Mouse (Mus musculus) embryonic facial prominence, embryonic 14.5 days (tissue): Measurements from ENCODE around the gene Ltbp4. TPM values are rescaled to one million over a fixed set of nuclear protein-coding genes. Genes with fewer than 3 reads are reported as not detected.
A peak's percentile ranks its signal among the peaks of the same experiment; 100 is the strongest.

Experiments
- ATAC-seq: fragments of 200-750 bp; cut with Nextera tagmentation; 2 replicates; pipeline ENCODE4 v1.8.0; 2017; ENCODE audit warnings: low read depth, moderate number of reproducible peaks, moderate TSS enrichment
- DNase-seq: peaks from one replicate; pipeline ENCODE4 v3.0.0-alpha.2; 2015; ENCODE audit warnings: low spot score
- H3K27ac ChIP-seq: fragments of 300-500 bp; sonication (generic); replicated peaks from 2 replicates; pipeline ENCODE4 v1.5.1; 2014; ENCODE audit warnings: low read depth, mild to moderate bottlenecking, low read length, moderate library complexity
- H3K27me3 ChIP-seq: fragments of 300-500 bp; sonication (generic); replicated peaks from 2 replicates; pipeline ENCODE4 v1.6.1; 2014; ENCODE audit warnings: low read length; ENCODE audit not compliant: control insufficient read depth, insufficient read depth
- H3K36me3 ChIP-seq: fragments of 300-500 bp; sonication (generic); 2 replicates; pipeline ENCODE4 v1.6.1; 2014; ENCODE audit warnings: low read length, mixed read lengths; ENCODE audit not compliant: control insufficient read depth, insufficient read depth
- H3K4me1 ChIP-seq: fragments of 300-500 bp; sonication (generic); 2 replicates; pipeline ENCODE4 v1.6.1; 2014; ENCODE audit warnings: antibody characterized with exemption, low read length; ENCODE audit not compliant: control insufficient read depth, insufficient read depth
- H3K4me2 ChIP-seq: fragments of 300-500 bp; sonication (generic); 2 replicates; pipeline ENCODE4 v1.6.1; 2014; ENCODE audit warnings: low read depth, mild to moderate bottlenecking, low read length, moderate library complexity, mixed read lengths
- H3K4me3 ChIP-seq: fragments of 300-500 bp; sonication (generic); 2 replicates; pipeline ENCODE4 v1.5.1; 2014; ENCODE audit warnings: low read depth, mild to moderate bottlenecking, low read length
- H3K9ac ChIP-seq: fragments of 300-500 bp; sonication (generic); 2 replicates; pipeline ENCODE4 v1.6.1; 2014; ENCODE audit warnings: low read depth, mild to moderate bottlenecking, low read length, moderate library complexity, mixed read lengths
- H3K9me3 ChIP-seq: fragments of 300-500 bp; sonication (generic); 2 replicates; pipeline ENCODE4 v1.6.1; 2016; ENCODE audit warnings: low read length; ENCODE audit not compliant: control insufficient read depth
- WGBS: fragments of 180-500 bp; shearing (Covaris S2); extraction: QIAGEN DNeasy Blood & Tissue Kit; methylation state at CpG from one replicate; pipeline ENCODE4 v1.1.7; 2014; 5-methylcytosine and 5-hydroxymethylcytosine counted together
- polyA plus RNA-seq: library from polyadenylated mRNA; unstranded; fragments of >200 nt; fragmentation: Nextera tagmentation; extraction: Ambion mirVana; gene quantifications from 2 replicates; pipeline ENCODE4 v1.2.1, GENCODE M21; 2014

Ltbp4 gene
- polyA plus RNA-seq = 74.2 and 74.8 TPM in 2 replicates

GRCm38 (mm10) chr7:27337175-27337853 lies at the start of gene Ltbp4:
Ltbp4 (minus strand) TSS chr7:27337692.
- DNase-seq = peak; percentile 81
- Histone ChIP-seq H3K36me3 (0 out of 2 replicates have a peak, but pooled peaks cover 5% of the 10 kb centered on the region), H3K9ac (peak within 1 kb of the TSS; percentile 38), H3K9me3 (no peaks in the 10 kb centered on the region), H3K27me3 (peaks cover 38% of the 10 kb centered on the region), H3K4me1 (peaks cover 24% of the 10 kb centered on the region), H3K27ac (peak within 1 kb of the TSS; percentile 19), H3K4me3 (peak within 1 kb of the TSS; percentile 40), H3K4me2 (peak within 1 kb of the TSS; percentile 81)
- ATAC-seq = peak; percentile 34
- 1% methylated on average over 34 of the region's 36 CpGs for WGBS

DNA sequence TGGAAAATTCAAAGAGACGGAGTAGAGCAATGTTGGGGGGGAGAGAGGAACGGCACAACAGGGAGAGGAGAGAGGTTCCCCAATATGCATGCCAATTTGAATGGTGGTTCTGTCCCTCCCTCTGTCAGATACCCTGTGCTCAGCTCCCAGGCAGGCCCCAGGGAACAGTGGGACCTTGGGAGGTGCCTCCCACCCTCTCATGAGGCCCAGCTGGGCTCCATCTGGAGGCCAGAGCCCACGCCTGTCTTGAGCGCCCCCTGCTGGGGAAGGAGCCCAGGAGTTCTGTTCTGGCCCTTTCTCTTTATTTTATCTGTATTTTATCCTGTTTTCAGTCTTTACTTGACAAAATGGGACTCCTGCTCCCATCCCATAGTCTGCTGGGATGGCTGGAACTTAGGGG lies 47.2 kb upstream of the Ltbp4 start:
- Histone ChIP-seq H3K9me3 (no peaks in the 10 kb centered on the region), H3K4me3 (no peak overlapping the region), H3K27me3 (no peaks in the 10 kb centered on the region), H3K27ac (no peak overlapping the region), H3K9ac (no peak overlapping the region), H3K4me1 (0 out of 2 replicates have a peak, but pooled peaks cover under 1% of the 10 kb centered on the region), H3K4me2 (no peak overlapping the region), H3K36me3 (no peaks in the 10 kb centered on the region)
- DNase-seq (peak; percentile 56), ATAC-seq (no peak)
- WGBS = 27% methylated on average over 4 of the region's 4 CpGs

DNA sequence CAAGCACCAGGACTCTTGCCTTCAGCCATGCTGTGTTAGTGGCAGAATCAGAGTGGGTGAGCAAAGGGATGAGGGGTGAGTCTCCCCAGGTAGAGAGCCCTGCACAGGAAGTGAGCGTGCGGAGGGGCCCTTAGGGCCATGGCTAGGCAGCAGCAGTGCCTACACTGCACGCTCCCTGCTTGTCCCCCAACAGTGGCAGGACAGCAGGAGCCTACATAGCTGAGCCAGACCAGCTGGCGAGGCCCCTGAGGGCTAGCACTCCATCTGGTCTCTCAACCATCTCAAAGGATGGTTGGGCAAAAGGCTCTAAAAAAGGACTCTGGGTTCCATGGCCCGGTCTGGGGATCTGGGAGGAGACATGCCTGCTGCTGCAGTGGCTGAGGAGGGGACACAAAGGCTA lies 46.6 kb upstream of the Ltbp4 start:
- Histone ChIP-seq H3K4me1 (peaks cover 5% of the 10 kb centered on the region; the same call in 1 of the 2 replicates), H3K27me3 (no peaks in the 10 kb centered on the region), H3K9me3 (no peaks in the 10 kb centered on the region), H3K36me3 (no peaks in the 10 kb centered on the region), H3K9ac (no peak overlapping the region), H3K27ac (no peak overlapping the region), H3K4me2 (no peak overlapping the region), H3K4me3 (no peak overlapping the region)
- DNase-seq (no peak), ATAC-seq (no peak)
- WGBS = 69% methylated on average over 5 of the region's 5 CpGs

DNA sequence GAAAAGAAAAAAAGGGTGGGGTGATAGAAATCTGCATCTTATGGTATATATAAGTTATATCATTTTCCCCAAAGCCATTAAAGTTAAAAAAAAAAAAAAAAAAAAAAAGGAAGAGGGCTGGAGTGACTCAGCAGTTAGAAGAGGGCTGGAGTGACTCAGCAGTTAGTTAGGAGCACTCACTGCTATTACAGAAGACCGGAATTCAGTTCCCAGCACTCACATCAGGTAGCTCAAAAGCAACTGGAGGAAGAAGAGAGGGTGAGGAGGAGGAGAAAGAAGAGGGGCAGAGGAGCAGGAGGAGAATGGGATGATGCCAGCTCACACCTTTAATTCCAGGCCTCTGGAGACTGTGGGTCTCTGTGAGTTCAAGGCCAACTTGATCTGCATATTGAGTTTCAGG lies 45.7 kb upstream of the Ltbp4 start:
- Histone ChIP-seq H3K27me3 (no peaks in the 10 kb centered on the region), H3K27ac (no peak overlapping the region), H3K9me3 (no peaks in the 10 kb centered on the region), H3K4me2 (no peak overlapping the region), H3K4me3 (no peak overlapping the region), H3K4me1 (peaks cover 5% of the 10 kb centered on the region; the same call in 1 of the 2 replicates), H3K36me3 (no peaks in the 10 kb centered on the region), H3K9ac (no peak overlapping the region)
- DNase-seq = no peak
- 75% methylated on average over 1 of the region's 1 CpGs for WGBS
- ATAC-seq = no peak

GRCm38 (mm10) chr7:27381560-27381959 lies 44.1 kb upstream of the Ltbp4 start:
- peaks cover 14% of the 10 kb centered on the region for H3K27me3 ChIP-seq
- H3K9ac ChIP-seq = no peak overlapping the region
- no peak overlapping the region for H3K4me3 ChIP-seq
- H3K36me3 ChIP-seq = no peaks in the 10 kb centered on the region
- 50% methylated on average over 4 of the region's 4 CpGs for WGBS
- peaks cover 5% of the 10 kb centered on the region; the same call in 1 of the 2 replicates for H3K4me1 ChIP-seq
- no peak overlapping the region for H3K27ac ChIP-seq
- H3K4me2 ChIP-seq = no peak overlapping the region
- H3K9me3 ChIP-seq = peaks cover 2% of the 10 kb centered on the region; the same call in 1 of the 2 replicates
- ATAC-seq (no peak), DNase-seq (no peak)

- H3K4me1 ChIP-seq = peaks cover 5% of the 10 kb centered on the region; the same call in 1 of the 2 replicates
- no peak for ATAC-seq
- no peak overlapping the region for H3K4me2 ChIP-seq
- H3K9ac ChIP-seq = no peak overlapping the region
- H3K27me3 ChIP-seq = peaks cover 19% of the 10 kb centered on the region
- no peak overlapping the region for H3K4me3 ChIP-seq
- no peak for DNase-seq
- no peaks in the 10 kb centered on the region for H3K36me3 ChIP-seq
- H3K27ac ChIP-seq = no peak overlapping the region; the same call in 1 of the 2 replicates
- peaks cover 5% of the 10 kb centered on the region; the same call in 1 of the 2 replicates for H3K9me3 ChIP-seq
- 20% methylated on average over 1 of the region's 1 CpGs for WGBS
Measured at GRCm38 (mm10) chr7:27381009-27381408, 43.5 kb upstream of the Ltbp4 start.

- Histone ChIP-seq H3K9me3 (peaks cover 5% of the 10 kb centered on the region; the same call in 1 of the 2 replicates), H3K9ac (no peak overlapping the region), H3K4me3 (no peak overlapping the region), H3K4me2 (peak overlapping the region; percentile 16; the same call in 1 of the 2 replicates), H3K27ac (0 out of 2 replicates have a peak overlapping the region, but pooled peaks have one; percentile 29), H3K36me3 (no peaks in the 10 kb centered on the region), H3K27me3 (peaks cover 30% of the 10 kb centered on the region), H3K4me1 (peaks cover 5% of the 10 kb centered on the region; the same call in 1 of the 2 replicates)
- 39% methylated on average over 6 of the region's 6 CpGs for WGBS
- DNase-seq = peak; percentile 76
- ATAC-seq = no peak
Measured at GRCm38 (mm10) chr7:27379836-27380235, 42.3 kb upstream of the Ltbp4 start.

GRCm38 (mm10) chr7:27378431-27378830 lies 40.9 kb upstream of the Ltbp4 start:
- H3K4me2 ChIP-seq = no peak overlapping the region
- peaks cover 5% of the 10 kb centered on the region; the same call in 1 of the 2 replicates for H3K9me3 ChIP-seq
- peaks cover 5% of the 10 kb centered on the region; the same call in 1 of the 2 replicates for H3K4me1 ChIP-seq
- peak; percentile 73 for ATAC-seq
- no peak overlapping the region for H3K4me3 ChIP-seq
- WGBS = 24% methylated on average over 4 of the region's 4 CpGs
- DNase-seq = peak; percentile 79
- no peaks in the 10 kb centered on the region for H3K36me3 ChIP-seq
- H3K9ac ChIP-seq = no peak overlapping the region
- H3K27me3 ChIP-seq = peaks cover 42% of the 10 kb centered on the region
- H3K27ac ChIP-seq = no peak overlapping the region
